Mouse (Mus musculus) limb, embryonic 14.5 days (tissue): Measurements from ENCODE around the gene Tns3. TPM values are rescaled to one million over a fixed set of nuclear protein-coding genes. Genes with fewer than 3 reads are reported as not detected.

Experiments used
- ATAC-seq: fragments of 200-750 bp; cut with Nextera tagmentation; 2 replicates; pipeline ENCODE4 v1.8.0; 2017; ENCODE audit warnings: low read depth, moderate number of reproducible peaks, moderate TSS enrichment; ENCODE audit not compliant: low FRiP score
- DNase-seq: peaks from one replicate; pipeline ENCODE4 v3.0.0-alpha.2; 2015; ENCODE audit warnings: low spot score
- H3K27ac ChIP-seq: fragments of 300-500 bp; sonication (generic); replicated peaks from 2 replicates; pipeline ENCODE4 v1.5.1; 2014; ENCODE audit warnings: low read depth, mild to moderate bottlenecking, low read length, moderate library complexity, mixed read lengths
- H3K27me3 ChIP-seq: fragments of 300-500 bp; sonication (generic); 2 replicates; pipeline ENCODE4 v1.6.1; 2014; ENCODE audit warnings: low read length, mixed read lengths; ENCODE audit not compliant: control insufficient read depth, insufficient read depth
- H3K36me3 ChIP-seq: fragments of 300-500 bp; sonication (generic); 2 replicates; pipeline ENCODE4 v1.6.1; 2014; ENCODE audit warnings: mild to moderate bottlenecking, low read length, moderate library complexity, mixed read lengths; ENCODE audit not compliant: control insufficient read depth, insufficient read depth
- H3K4me1 ChIP-seq: fragments of 300-500 bp; sonication (generic); 2 replicates; pipeline ENCODE4 v1.6.1; 2014; ENCODE audit warnings: antibody characterized with exemption, low read length, mixed read lengths; ENCODE audit not compliant: control insufficient read depth, insufficient read depth
- H3K4me2 ChIP-seq: fragments of 300-500 bp; sonication (generic); replicated peaks from 2 replicates; pipeline ENCODE4 v1.6.1; 2014; ENCODE audit warnings: low read depth, mild to moderate bottlenecking, low read length, moderate library complexity; ENCODE audit not compliant: severe bottlenecking
- H3K4me3 ChIP-seq: fragments of 300-500 bp; sonication (generic); replicated peaks from 2 replicates; pipeline ENCODE4 v1.5.1; 2014; ENCODE audit warnings: low read length
- H3K9ac ChIP-seq: fragments of 300-500 bp; sonication (generic); 2 replicates; pipeline ENCODE4 v1.6.1; 2014; ENCODE audit warnings: mild to moderate bottlenecking, low read depth, low read length, moderate library complexity; ENCODE audit not compliant: severe bottlenecking
- H3K9me3 ChIP-seq: fragments of 300-500 bp; sonication (generic); 2 replicates; pipeline ENCODE4 v1.6.1; 2016; ENCODE audit warnings: low read length; ENCODE audit not compliant: control insufficient read depth
- POLR2A ChIP-seq: fragments of 200-500 bp; IDR thresholded peaks from 2 replicates; pipeline ENCODE4 v1.8.0; 2012; ENCODE audit warnings: inconsistent platforms, mild to moderate bottlenecking, moderate library complexity, borderline replicate concordance; ENCODE audit not compliant: insufficient read depth, insufficient read length; ENCODE audit errors: extremely low read depth
- WGBS: fragments of 180-500 bp; shearing (Covaris S2); extraction: QIAGEN DNeasy Blood & Tissue Kit; methylation state at CpG from one replicate; pipeline ENCODE4 v1.1.7; 2014; 5-methylcytosine and 5-hydroxymethylcytosine counted together
- polyA plus RNA-seq, 2 experiments: library from polyadenylated mRNA; depleted of rRNA in 1 of 2; stranded (reverse) in 1 of 2; unstranded in 1 of 2; fragments of >200 nt; fragmentation: Nextera tagmentation in 1 of 2; extraction: Ambion mirVana in 1 of 2; gene quantifications; 2 replicates each; pipeline versions ENCODE4 v1.2.1 to v1.2.3; 2012 to 2014

Gene Tns3
- polyA plus RNA-seq, 2 experiments = 27.4 to 59.1 TPM

GRCm38 (mm10) chr11:8438269-8438668 is 226.1 kb downstream of the Tns3 start:
- H3K4me3 ChIP-seq = no peak overlapping the region
- H3K4me2 ChIP-seq = no peak overlapping the region
- no peak overlapping the region for H3K9ac ChIP-seq
- no peaks in the 10 kb centered on the region for H3K9me3 ChIP-seq
- 55% methylated on average over 4 of the region's 4 CpGs for WGBS
- ATAC-seq (peak; percentile 30; the same call in 1 of the 2 replicates), DNase-seq (peak; percentile 31)
- H3K36me3 ChIP-seq = peaks cover 77% of the 10 kb centered on the region
- H3K4me1 ChIP-seq = peaks cover 12% of the 10 kb centered on the region; the same call in 1 of the 2 replicates
- TF ChIP-seq POLR2A = no peak
- no peak overlapping the region for H3K27ac ChIP-seq
- H3K27me3 ChIP-seq = no peaks in the 10 kb centered on the region

DNA sequence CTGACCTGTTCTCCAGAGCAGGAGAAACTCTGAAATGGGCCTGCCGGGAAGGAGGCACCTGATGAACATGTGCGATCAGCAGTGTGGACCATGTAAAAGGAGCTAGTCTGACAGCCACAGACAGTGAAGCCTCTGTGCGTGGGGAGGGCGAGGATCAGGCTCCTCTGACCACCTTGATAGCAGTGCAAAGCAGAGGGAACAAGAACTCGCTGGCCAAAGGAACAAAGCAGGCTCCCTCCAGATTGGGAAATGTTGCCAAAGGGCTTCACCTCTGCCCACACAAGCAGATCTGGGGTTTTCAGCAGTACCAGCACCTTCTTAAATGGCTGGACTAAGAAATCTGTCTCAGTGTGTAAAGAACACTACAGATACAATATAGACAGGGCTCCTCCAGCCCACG is 229.2 kb downstream of the Tns3 start:
- ATAC-seq (no peak), DNase-seq (no peak)
- no peaks in the 10 kb centered on the region for H3K9me3 ChIP-seq
- H3K36me3 ChIP-seq = peaks cover 87% of the 10 kb centered on the region
- 92% methylated on average over 6 of the region's 6 CpGs for WGBS
- no peaks in the 10 kb centered on the region for H3K27me3 ChIP-seq
- H3K9ac ChIP-seq = no peak overlapping the region
- no peak overlapping the region for H3K4me3 ChIP-seq
- no peak overlapping the region for H3K27ac ChIP-seq
- no peak for TF ChIP-seq POLR2A
- peaks cover 11% of the 10 kb centered on the region; the same call in 1 of the 2 replicates for H3K4me1 ChIP-seq
- no peak overlapping the region for H3K4me2 ChIP-seq

GRCm38 (mm10) chr11:8434366-8434765 is 230.0 kb downstream of the Tns3 start:
- H3K27ac ChIP-seq = no peak overlapping the region
- H3K4me1 ChIP-seq = 0 out of 2 replicates have a peak, but pooled peaks cover 7% of the 10 kb centered on the region
- ATAC-seq (no peak), DNase-seq (peak; percentile 1)
- H3K4me2 ChIP-seq = no peak overlapping the region
- no peak overlapping the region for H3K4me3 ChIP-seq
- 89% methylated on average over 6 of the region's 6 CpGs for WGBS
- H3K9ac ChIP-seq = no peak overlapping the region
- peaks cover 95% of the 10 kb centered on the region for H3K36me3 ChIP-seq
- no peak for TF ChIP-seq POLR2A
- H3K27me3 ChIP-seq = no peaks in the 10 kb centered on the region
- H3K9me3 ChIP-seq = no peaks in the 10 kb centered on the region

DNA sequence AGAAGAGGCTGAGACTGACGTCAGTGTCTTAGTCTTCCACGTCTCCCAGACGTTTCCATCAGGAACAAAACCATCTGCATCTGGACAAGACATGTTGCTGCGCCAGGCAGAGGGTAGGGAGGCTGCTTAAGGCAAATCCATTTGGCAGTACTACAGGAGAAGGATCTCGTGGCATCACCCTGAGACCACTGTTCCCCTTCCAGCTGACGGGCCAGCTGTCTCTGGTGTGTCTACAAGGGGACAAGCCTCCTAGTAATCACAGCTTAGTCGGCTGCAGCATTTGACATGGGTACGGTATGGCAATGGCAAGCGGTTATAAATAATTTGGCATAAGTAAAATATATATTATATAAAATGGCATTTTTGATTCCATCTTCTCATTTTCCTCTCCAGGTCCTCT is 230.9 kb downstream of the Tns3 start:
- DNase-seq = peak; percentile 3
- no peak overlapping the region for H3K9ac ChIP-seq
- H3K9me3 ChIP-seq = no peaks in the 10 kb centered on the region
- 89% methylated on average over 9 of the region's 9 CpGs for WGBS
- H3K36me3 ChIP-seq = peaks cover 88% of the 10 kb centered on the region
- no peak overlapping the region for H3K4me3 ChIP-seq
- H3K4me1 ChIP-seq = 0 out of 2 replicates have a peak, but pooled peaks cover under 1% of the 10 kb centered on the region
- no peak overlapping the region for H3K27ac ChIP-seq
- no peaks in the 10 kb centered on the region for H3K27me3 ChIP-seq
- no peak for ATAC-seq
- no peak for TF ChIP-seq POLR2A
- no peak overlapping the region for H3K4me2 ChIP-seq

DNA sequence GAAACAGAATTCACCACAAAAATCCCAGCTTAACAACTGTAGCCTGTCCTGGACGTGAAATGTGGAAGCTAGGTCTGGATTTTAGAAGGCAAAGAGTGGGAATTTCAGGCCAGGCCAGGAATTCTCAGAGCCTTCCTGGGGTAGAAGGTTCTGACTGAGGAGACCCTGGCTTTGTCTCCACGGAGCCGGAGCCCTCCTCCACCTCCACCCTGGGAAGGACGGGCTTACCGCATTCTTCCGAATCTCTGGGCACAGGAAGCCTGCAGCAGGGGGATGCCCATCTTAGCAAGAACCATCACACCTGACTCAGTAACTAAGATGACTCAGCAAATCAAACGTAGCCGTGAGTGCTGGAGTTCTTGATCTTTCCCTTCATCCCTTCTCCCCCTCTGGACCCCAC is 231.4 kb downstream of the Tns3 start:
- no peaks in the 10 kb centered on the region for H3K9me3 ChIP-seq

DNA sequence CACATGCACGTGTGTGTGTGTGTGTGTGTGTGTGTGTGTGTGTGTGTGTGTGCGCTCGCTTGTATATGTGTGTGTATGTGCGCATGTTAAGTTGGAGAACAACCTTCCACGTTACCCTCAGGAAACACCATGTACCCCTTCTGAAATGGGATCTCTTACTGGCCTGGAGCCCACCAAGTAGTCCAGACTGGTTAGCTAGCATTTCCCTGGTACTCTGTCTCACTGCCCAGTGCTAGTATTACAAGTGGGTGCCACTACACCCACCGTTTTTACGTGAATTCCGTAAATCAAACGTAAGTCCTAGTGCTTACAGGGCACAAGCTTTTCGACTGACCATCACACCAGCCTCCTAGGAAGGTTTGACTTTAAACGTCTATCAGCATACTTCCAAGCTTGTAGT is 236.7 kb downstream of the Tns3 start:
- Histone ChIP-seq H3K9me3 (no peaks in the 10 kb centered on the region), H3K4me2 (no peak overlapping the region), H3K36me3 (peaks cover 35% of the 10 kb centered on the region), H3K4me1 (peaks cover 5% of the 10 kb centered on the region), H3K27me3 (no peaks in the 10 kb centered on the region), H3K4me3 (no peak overlapping the region), H3K27ac (no peak overlapping the region), H3K9ac (no peak overlapping the region)
- TF ChIP-seq POLR2A = no peak
- 80% methylated on average over 11 of the region's 11 CpGs for WGBS
- DNase-seq = no peak
- ATAC-seq = no peak

More for the DNA sequence above, 231.4 kb downstream of the Tns3 start:
- H3K27me3 ChIP-seq = no peaks in the 10 kb centered on the region
- no peak for TF ChIP-seq POLR2A
- ATAC-seq (no peak), DNase-seq (peak; percentile 1)
- H3K4me1 ChIP-seq = no peaks in the 10 kb centered on the region
- H3K4me2 ChIP-seq = no peak overlapping the region
- H3K27ac ChIP-seq = no peak overlapping the region
- no peak overlapping the region for H3K9ac ChIP-seq
- no peak overlapping the region for H3K4me3 ChIP-seq
- 90% methylated on average over 8 of the region's 8 CpGs for WGBS
- H3K36me3 ChIP-seq = peaks cover 87% of the 10 kb centered on the region
